Mouse (Mus musculus) bone marrow, adult 2 months (tissue): ENCODE results near the gene Sphk2.

Source experiments
- CTCF ChIP-seq: fragments of 200-500 bp; IDR thresholded peaks from 2 replicates; pipeline ENCODE4 v1.5.1; 2011; ENCODE audit warnings: low read length, control low read depth; ENCODE audit not compliant: control insufficient read depth, insufficient read depth
- POLR2A ChIP-seq: fragments of 200-500 bp; IDR thresholded peaks from 2 replicates; pipeline ENCODE4 v1.6.1; 2011; ENCODE audit warnings: low read depth, mild to moderate bottlenecking, control low read depth, low read length, borderline replicate concordance; ENCODE audit not compliant: control insufficient read depth

- TF ChIP-seq CTCF, result no peak
- TF ChIP-seq POLR2A, result no peak
These were observed 32.0 kb downstream of the Sphk2 start for GRCm38 (mm10) chr7:45685811-45686210.
